Mouse (Mus musculus) heart, adult 2 months (tissue): ENCODE measurements around the gene Pnkd.

Experiments
- CTCF ChIP-seq: fragments of 200-600 bp; IDR thresholded peaks from 2 replicates; pipeline ENCODE4 v1.8.1; 2022; ENCODE audit warnings: antibody characterized with exemption, mild to moderate bottlenecking, moderate library complexity
- EP300 ChIP-seq: fragments of 200-500 bp; IDR thresholded peaks from 2 replicates; pipeline ENCODE4 v1.6.1; 2011; ENCODE audit warnings: low read depth, low read length, control low read depth; ENCODE audit not compliant: insufficient read depth
- POLR2A ChIP-seq: fragments of 200-500 bp; IDR thresholded peaks from 2 replicates; pipeline ENCODE4 v1.6.1; 2011; ENCODE audit warnings: mild to moderate bottlenecking, low read depth, low read length, control low read depth; ENCODE audit not compliant: insufficient read depth

DNA sequence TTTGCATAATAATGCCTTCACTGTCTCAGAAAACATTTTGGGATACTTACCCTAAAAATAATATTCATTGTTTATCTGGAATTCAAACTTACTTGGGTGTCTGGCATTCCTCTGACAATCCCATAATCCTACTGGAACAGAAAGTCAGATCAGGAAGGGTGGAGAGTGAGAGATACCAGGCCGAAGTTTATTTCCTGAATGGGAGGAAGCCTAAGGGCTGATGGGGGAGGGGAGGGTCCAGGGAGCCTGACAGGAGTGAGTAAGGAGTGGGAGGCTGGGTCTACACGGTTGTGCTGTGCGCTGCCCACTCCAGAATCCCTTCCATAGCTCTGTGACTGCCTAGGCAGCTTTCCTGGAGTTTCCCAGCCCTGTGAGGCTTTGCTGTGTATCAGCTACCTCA lies 25.0 kb downstream of the Pnkd start:
- no peak for TF ChIP-seq POLR2A
- TF ChIP-seq CTCF: no peak
- no peak for TF ChIP-seq EP300
